Comparison of ENCODE assay signal across 17 mouse cellular contexts in genomic region chr4:111004719-111005479, GRCm38 (mm10).
DNase-seq lines count a peak whose midpoint lies in the region; ATAC-seq lines count a peak whose summit lies in the region.
"Had no signal": no experiment of that assay in that cellular context is flagged by ENCODE, and none has a peak within 500 bp of the region (broad histone marks: within the 10 kb centered on the region; RNA-seq: fewer than 3 reads in every experiment).

No protein-coding gene starts in this region.

- H3K9me3 ChIP-seq in forebrain, embryonic 11.5 days (ENCODE audit: control insufficient read depth, low read length), result no peaks in the 10 kb centered on the region
- H3K9me3 ChIP-seq in forebrain, embryonic 10.5 days, result no peaks in the 10 kb centered on the region
- no peaks in the 10 kb centered on the region for H3K9me3 ChIP-seq in forebrain, embryonic 15.5 days
- H3K9me3 ChIP-seq in midbrain, embryonic 16.5 days (replicated peaks; ENCODE audit: control insufficient read depth, low read length, poor library complexity, severe bottlenecking), result no peaks in the 10 kb centered on the region
- no peaks in the 10 kb centered on the region for H3K9me3 ChIP-seq in intestine, embryonic 15.5 days
- H3K9me3 ChIP-seq: liver, embryonic 15.5 days had no signal

- no peak overlapping the region for H3K4me2 ChIP-seq in forebrain, embryonic 11.5 days (ENCODE audit: low read depth, low read length, severe bottlenecking)
- H3K4me2 ChIP-seq in forebrain, embryonic 15.5 days (replicated peaks), result no peak overlapping the region
- no peak overlapping the region for H3K4me2 ChIP-seq in midbrain, embryonic 16.5 days (ENCODE audit: low read length)
- H3K4me2 ChIP-seq in intestine, embryonic 15.5 days (replicated peaks), result no peak overlapping the region
- H3K4me2 ChIP-seq: liver, embryonic 15.5 days had no signal

- no peaks in the 10 kb centered on the region for H3K36me3 ChIP-seq in forebrain, embryonic 11.5 days (ENCODE audit: control insufficient read depth, insufficient read depth, low read length)
- H3K36me3 ChIP-seq in forebrain, embryonic 10.5 days (replicated peaks), result no peaks in the 10 kb centered on the region
- no peaks in the 10 kb centered on the region for H3K36me3 ChIP-seq in forebrain, embryonic 15.5 days
- H3K36me3 ChIP-seq in midbrain, embryonic 16.5 days (ENCODE audit: control insufficient read depth, insufficient read depth, low read length), result no peaks in the 10 kb centered on the region
- no peaks in the 10 kb centered on the region for H3K36me3 ChIP-seq in intestine, embryonic 15.5 days
- H3K36me3 ChIP-seq: liver, embryonic 15.5 days had no signal

- no peak for DNase-seq in forebrain, embryonic 11.5 days (ENCODE audit: low spot score)
- DNase-seq in forebrain, embryonic 10.5 days (ENCODE audit: extremely low spot score, low spot score), result no peak
- peak; percentile 82 for DNase-seq in Muller cell, postnatal 12 days (ENCODE audit: inconsistent ontology term)
- no peak for DNase-seq in lung, postnatal 36 days
- DNase-seq: adrenal gland, postnatal 14 days; cerebellum, adult 18-20 months; gastrocnemius, postnatal 14 days; kidney, adult 2 months; kidney, postnatal 25 days; layer of hippocampus, adult 9-11 months; right cerebral cortex, postnatal 4 days; thymus, postnatal 4 days had no signal

- H3K27ac ChIP-seq in forebrain, embryonic 11.5 days (ENCODE audit: low read depth, low read length), result no peak overlapping the region
- H3K27ac ChIP-seq in forebrain, embryonic 10.5 days, result no peak overlapping the region
- no peak overlapping the region for H3K27ac ChIP-seq in forebrain, embryonic 15.5 days (replicated peaks)
- no peak overlapping the region for H3K27ac ChIP-seq in midbrain, embryonic 16.5 days (ENCODE audit: low read length)
- no peak overlapping the region for H3K27ac ChIP-seq in intestine, embryonic 15.5 days
- H3K27ac ChIP-seq: liver, embryonic 15.5 days had no signal

- WGBS in forebrain, embryonic 11.5 days, result 24% methylated on average over 1 of the region's 1 CpGs
- 24% methylated on average over 1 of the region's 1 CpGs for WGBS in forebrain, embryonic 10.5 days
- 8% methylated on average over 1 of the region's 1 CpGs for WGBS in forebrain, embryonic 15.5 days
- 33% methylated on average over 1 of the region's 1 CpGs for WGBS in midbrain, embryonic 16.5 days
- 88% methylated on average over 1 of the region's 1 CpGs for WGBS in intestine, embryonic 15.5 days

- no peak overlapping the region for H3K9ac ChIP-seq in forebrain, embryonic 11.5 days (ENCODE audit: low read length)
- H3K9ac ChIP-seq in forebrain, embryonic 15.5 days (replicated peaks), result no peak overlapping the region
- H3K9ac ChIP-seq in midbrain, embryonic 16.5 days (ENCODE audit: low read depth, low read length), result no peak overlapping the region
- H3K9ac ChIP-seq in intestine, embryonic 15.5 days, result no peak overlapping the region
- H3K9ac ChIP-seq: liver, embryonic 15.5 days had no signal

- ATAC-seq in forebrain, embryonic 11.5 days (replicated peaks; ENCODE audit: low FRiP score), result peak; percentile 81
- ATAC-seq in forebrain, embryonic 15.5 days (replicated peaks), result peak; percentile 68
- ATAC-seq in midbrain, embryonic 16.5 days, result peak; percentile 56; the same call in 1 of the 2 replicates
- ATAC-seq in intestine, embryonic 15.5 days, result no peak
- ATAC-seq: lung, postnatal 0 days had no signal

- no peaks in the 10 kb centered on the region for H3K4me1 ChIP-seq in forebrain, embryonic 11.5 days (replicated peaks; ENCODE audit: control insufficient read depth, insufficient read depth, low read length)
- peaks cover 13% of the 10 kb centered on the region for H3K4me1 ChIP-seq in forebrain, embryonic 10.5 days
- H3K4me1 ChIP-seq in forebrain, embryonic 15.5 days, result no peaks in the 10 kb centered on the region
- no peaks in the 10 kb centered on the region for H3K4me1 ChIP-seq in midbrain, embryonic 16.5 days (ENCODE audit: control insufficient read depth, insufficient read depth, low read length)
- no peaks in the 10 kb centered on the region for H3K4me1 ChIP-seq in intestine, embryonic 15.5 days (replicated peaks)
- H3K4me1 ChIP-seq: liver, embryonic 15.5 days had no signal

- H3K4me3 ChIP-seq in forebrain, embryonic 11.5 days (ENCODE audit: low read depth, low read length), result no peak overlapping the region
- no peak overlapping the region for H3K4me3 ChIP-seq in forebrain, embryonic 10.5 days
- H3K4me3 ChIP-seq in forebrain, embryonic 15.5 days, result no peak overlapping the region
- H3K4me3 ChIP-seq in midbrain, embryonic 16.5 days (ENCODE audit: low read depth, low read length), result no peak overlapping the region
- no peak overlapping the region for H3K4me3 ChIP-seq in intestine, embryonic 15.5 days (replicated peaks)
- H3K4me3 ChIP-seq: liver, embryonic 15.5 days had no signal

- H3K27me3 ChIP-seq in forebrain, embryonic 11.5 days (ENCODE audit: control insufficient read depth, insufficient read depth, low read length), result no peaks in the 10 kb centered on the region
- peaks cover 44% of the 10 kb centered on the region for H3K27me3 ChIP-seq in forebrain, embryonic 10.5 days (ENCODE audit: poor library complexity, severe bottlenecking)
- no peaks in the 10 kb centered on the region for H3K27me3 ChIP-seq in forebrain, embryonic 15.5 days
- no peaks in the 10 kb centered on the region for H3K27me3 ChIP-seq in midbrain, embryonic 16.5 days (ENCODE audit: control insufficient read depth, insufficient read depth, low read depth, low read length)
- no peaks in the 10 kb centered on the region for H3K27me3 ChIP-seq in intestine, embryonic 15.5 days (replicated peaks)
- H3K27me3 ChIP-seq: liver, embryonic 15.5 days had no signal
